Mouse (Mus musculus) myocyte (in vitro differentiated cells): ENCODE results near the gene Zhx3. TPM values are rescaled to one million over a fixed set of nuclear protein-coding genes. Genes with fewer than 3 reads are reported as not detected.

Experiments
- H3K27me3 ChIP-seq: one replicate; pipeline ENCODE4 v1.6.1; 2011; ENCODE audit not compliant: control insufficient read depth, insufficient read depth, insufficient read length
- H3K36me3 ChIP-seq: one replicate; pipeline ENCODE4 v1.6.1; 2011; ENCODE audit not compliant: control insufficient read depth, insufficient read depth
- H3K4me2 ChIP-seq: one replicate; pipeline ENCODE4 v1.6.1; 2011; ENCODE audit warnings: low read depth, control low read depth
- H3K4me3 ChIP-seq: one replicate; pipeline ENCODE4 v1.5.1; 2011; ENCODE audit warnings: mild to moderate bottlenecking, control low read depth, moderate library complexity
- H3K79me2 ChIP-seq: one replicate; pipeline ENCODE4 v1.6.1; 2011; ENCODE audit not compliant: control insufficient read depth, insufficient read depth
- H3ac ChIP-seq: one replicate; pipeline ENCODE4 v1.6.1; 2011; ENCODE audit not compliant: control insufficient read depth, insufficient read length
- CEBPB ChIP-seq: IDR thresholded peaks from 2 replicates; pipeline ENCODE4 v1.6.1; 2011; ENCODE audit warnings: mild to moderate bottlenecking, moderate library complexity; ENCODE audit not compliant: poor library complexity, insufficient read depth, severe bottlenecking
- E2F4 ChIP-seq: IDR thresholded peaks from one replicate; pipeline ENCODE4 v1.6.1; 2011; ENCODE audit warnings: mild to moderate bottlenecking, control low read depth, moderate library complexity; ENCODE audit not compliant: insufficient read depth
- MAX ChIP-seq: IDR thresholded peaks from one replicate; pipeline ENCODE4 v1.6.1; 2011; ENCODE audit warnings: low read depth, mild to moderate bottlenecking, control low read depth
- MYOD1 ChIP-seq, 3 experiments: IDR thresholded peaks; one replicate each; pipeline ENCODE4 v1.6.1; 2011; ENCODE audit warnings: control low read depth in 2 of 3, low read depth in 2 of 3, mild to moderate bottlenecking in 2 of 3, moderate library complexity in 1 of 3; ENCODE audit not compliant: insufficient read length in 2 of 3, control insufficient read depth in 1 of 3
- MYOG ChIP-seq, 3 experiments: IDR thresholded peaks; one replicate each; pipeline ENCODE4 v1.6.1; 2011; ENCODE audit warnings: control low read depth in 2 of 3, low read depth in 2 of 3, mild to moderate bottlenecking in 2 of 3; ENCODE audit not compliant: insufficient read length in 2 of 3, control insufficient read depth in 1 of 3, insufficient read depth in 1 of 3
- POLR2A ChIP-seq: IDR thresholded peaks from one replicate; pipeline ENCODE4 v1.6.1; 2011; ENCODE audit warnings: low read depth, mild to moderate bottlenecking, control low read depth, moderate library complexity; ENCODE audit not compliant: insufficient read length
- POLR2AphosphoS2 ChIP-seq: IDR thresholded peaks from one replicate; pipeline ENCODE4 v1.6.1; 2011; ENCODE audit warnings: low read depth, control low read depth; ENCODE audit not compliant: insufficient read length
- REST ChIP-seq: IDR thresholded peaks from one replicate; pipeline ENCODE4 v1.6.1; 2011; ENCODE audit warnings: mild to moderate bottlenecking, control low read depth, moderate library complexity; ENCODE audit not compliant: insufficient read depth, insufficient read length
- SRF ChIP-seq: IDR thresholded peaks from one replicate; pipeline ENCODE4 v1.6.1; 2011; ENCODE audit warnings: low read depth; ENCODE audit not compliant: control insufficient read depth, insufficient read length
- TCF12 ChIP-seq: IDR thresholded peaks from one replicate; pipeline ENCODE4 v1.6.1; 2011; ENCODE audit warnings: mild to moderate bottlenecking, control low read depth; ENCODE audit not compliant: poor library complexity, insufficient read depth, severe bottlenecking
- TCF3 ChIP-seq: IDR thresholded peaks from one replicate; pipeline ENCODE4 v1.6.1; 2011; ENCODE audit warnings: low read depth, control low read depth; ENCODE audit not compliant: insufficient read length
- USF1 ChIP-seq: IDR thresholded peaks from one replicate; pipeline ENCODE4 v1.6.1; 2011; ENCODE audit warnings: low read depth, mild to moderate bottlenecking, control low read depth, moderate library complexity
- polyA plus RNA-seq: library from polyadenylated mRNA; unstranded; fragments of >200 nt; fragmentation: generic; extraction: Trizol; gene quantifications from one replicate; pipeline ENCODE4 v1.2.1, GENCODE M21; 2012; ENCODE audit warnings: missing spikeins

The Zhx3 gene
- polyA plus RNA-seq, 1 experiment, result 6.1 TPM

GRCm38 (mm10) chr2:160911558-160912201 is 38.9 kb upstream of the Zhx3 start:
- Histone ChIP-seq H3ac (no peak overlapping the region), H3K79me2 (no peaks in the 10 kb centered on the region), H3K4me3 (no peak overlapping the region), H3K27me3 (peaks cover 24% of the 10 kb centered on the region), H3K4me2 (no peak overlapping the region), H3K36me3 (no peaks in the 10 kb centered on the region)
- no peak for TF ChIP-seq SRF
- no peak for TF ChIP-seq MAX

- Histone ChIP-seq H3K4me3 (no peak overlapping the region), H3K36me3 (no peaks in the 10 kb centered on the region), H3ac (no peak overlapping the region), H3K27me3 (peaks cover 23% of the 10 kb centered on the region), H3K4me2 (no peak overlapping the region), H3K79me2 (no peaks in the 10 kb centered on the region)
- TF ChIP-seq POLR2A (no peak), MYOG (IDR thresholded peaks at IDR 0.05; ENCODE audit: control insufficient read depth in 1 of 3, insufficient read depth in 1 of 3, insufficient read length in 2 of 3, low read depth in 2 of 3) (no peak), E2F4 (no peak), MYOD1 (IDR thresholded peaks at IDR 0.05; ENCODE audit: control insufficient read depth in 1 of 3, insufficient read length in 2 of 3, low read depth in 2 of 3) (no peak), SRF (no peak), MAX (no peak), USF1 (no peak), TCF3 (no peak), POLR2AphosphoS2 (no peak), TCF12 (no peak), CEBPB (no peak), REST (no peak)
Observed at GRCm38 (mm10) chr2:160910633-160911032, 37.8 kb upstream of the Zhx3 start.

- Histone ChIP-seq H3K79me2 (no peaks in the 10 kb centered on the region), H3K4me2 (no peak overlapping the region), H3K27me3 (peaks cover 15% of the 10 kb centered on the region), H3ac (no peak overlapping the region), H3K36me3 (no peaks in the 10 kb centered on the region), H3K4me3 (no peak overlapping the region)
- no peak for TF ChIP-seq POLR2A
- no peak for TF ChIP-seq REST
- TF ChIP-seq MAX, result no peak
- TF ChIP-seq USF1, result no peak
- TF ChIP-seq TCF12, result no peak
- TF ChIP-seq MYOG (IDR thresholded peaks at IDR 0.05; ENCODE audit: control insufficient read depth in 1 of 3, insufficient read depth in 1 of 3, insufficient read length in 2 of 3, low read depth in 2 of 3), result no peak
- TF ChIP-seq MYOD1 (IDR thresholded peaks at IDR 0.05; ENCODE audit: control insufficient read depth in 1 of 3, insufficient read length in 2 of 3, low read depth in 2 of 3), result no peak
- no peak for TF ChIP-seq POLR2AphosphoS2
- TF ChIP-seq CEBPB, result no peak
- TF ChIP-seq SRF, result no peak
- TF ChIP-seq TCF3, result no peak
- no peak for TF ChIP-seq E2F4
Observed at GRCm38 (mm10) chr2:160908607-160909006, 35.8 kb upstream of the Zhx3 start.

- Histone ChIP-seq H3ac (no peak overlapping the region), H3K4me2 (no peak overlapping the region), H3K27me3 (no peaks in the 10 kb centered on the region), H3K36me3 (no peaks in the 10 kb centered on the region), H3K4me3 (no peak overlapping the region), H3K79me2 (no peaks in the 10 kb centered on the region)
- no peak for TF ChIP-seq SRF
- no peak for TF ChIP-seq TCF3
- TF ChIP-seq USF1, result no peak
- no peak for TF ChIP-seq REST
- no peak for TF ChIP-seq E2F4
- no peak for TF ChIP-seq TCF12
- TF ChIP-seq CEBPB, result no peak
- TF ChIP-seq POLR2A, result no peak
- no peak for TF ChIP-seq MYOD1 (IDR thresholded peaks at IDR 0.05; ENCODE audit: control insufficient read depth in 1 of 3, insufficient read length in 2 of 3, low read depth in 2 of 3)
- no peak for TF ChIP-seq POLR2AphosphoS2
- TF ChIP-seq MAX, result no peak
- no peak for TF ChIP-seq MYOG (IDR thresholded peaks at IDR 0.05; ENCODE audit: control insufficient read depth in 1 of 3, insufficient read depth in 1 of 3, insufficient read length in 2 of 3, low read depth in 2 of 3)
Observed at GRCm38 (mm10) chr2:160906101-160906500, 33.3 kb upstream of the Zhx3 start.

- no peak overlapping the region for H3K4me2 ChIP-seq
- no peaks in the 10 kb centered on the region for H3K79me2 ChIP-seq
- H3K27me3 ChIP-seq, result no peaks in the 10 kb centered on the region
- H3ac ChIP-seq, result no peak overlapping the region
- H3K4me3 ChIP-seq, result no peak overlapping the region
- no peaks in the 10 kb centered on the region for H3K36me3 ChIP-seq
- no peak for TF ChIP-seq TCF12
- no peak for TF ChIP-seq CEBPB
- TF ChIP-seq E2F4, result no peak
- no peak for TF ChIP-seq POLR2A
- no peak for TF ChIP-seq POLR2AphosphoS2
- TF ChIP-seq MYOD1 (IDR thresholded peaks at IDR 0.05; ENCODE audit: control insufficient read depth in 1 of 3, insufficient read length in 2 of 3, low read depth in 2 of 3), result no peak
- TF ChIP-seq REST, result no peak
- TF ChIP-seq MAX, result no peak
- no peak for TF ChIP-seq USF1
- no peak for TF ChIP-seq SRF
- no peak for TF ChIP-seq TCF3
- TF ChIP-seq MYOG (IDR thresholded peaks at IDR 0.05; ENCODE audit: control insufficient read depth in 1 of 3, insufficient read depth in 1 of 3, insufficient read length in 2 of 3, low read depth in 2 of 3), result no peak
Observed at GRCm38 (mm10) chr2:160905301-160905700, 32.5 kb upstream of the Zhx3 start.
